Mouse (Mus musculus) kidney, embryonic 16.5 days (tissue): ENCODE data around the gene Dsp. TPM values are rescaled to one million over a fixed set of nuclear protein-coding genes. Genes with fewer than 3 reads are reported as not detected.

Experiments used
- ATAC-seq: fragments of 200-750 bp; cut with Nextera tagmentation; 2 replicates; pipeline ENCODE4 v1.8.0; 2017; ENCODE audit warnings: moderate TSS enrichment; ENCODE audit not compliant: low FRiP score, low TSS enrichment
- H3K27ac ChIP-seq: fragments of 300-500 bp; sonication (generic); 2 replicates; pipeline ENCODE4 v1.5.1; 2014; ENCODE audit warnings: low read length
- H3K27me3 ChIP-seq: fragments of 300-500 bp; sonication (generic); 2 replicates; pipeline ENCODE4 v1.6.1; 2014; ENCODE audit warnings: low read length, control low read depth, mixed read lengths; ENCODE audit not compliant: insufficient read depth
- H3K36me3 ChIP-seq: fragments of 300-500 bp; sonication (generic); 2 replicates; pipeline ENCODE4 v1.6.1; 2014; ENCODE audit warnings: low read length, control low read depth, mixed read lengths; ENCODE audit not compliant: insufficient read depth
- H3K4me1 ChIP-seq: fragments of 300-500 bp; sonication (generic); 2 replicates; pipeline ENCODE4 v1.6.1; 2014; ENCODE audit warnings: low read length, control low read depth, mixed read lengths; ENCODE audit not compliant: insufficient read depth
- H3K4me2 ChIP-seq: fragments of 300-500 bp; sonication (generic); replicated peaks from 2 replicates; pipeline ENCODE4 v1.6.1; 2014; ENCODE audit warnings: low read depth, low read length
- H3K4me3 ChIP-seq: fragments of 300-500 bp; sonication (generic); 2 replicates; pipeline ENCODE4 v1.5.1; 2014; ENCODE audit warnings: mild to moderate bottlenecking, low read length
- H3K9ac ChIP-seq: fragments of 300-500 bp; sonication (generic); replicated peaks from 2 replicates; pipeline ENCODE4 v1.6.1; 2014; ENCODE audit warnings: low read length
- H3K9me3 ChIP-seq: fragments of 300-500 bp; sonication (generic); 2 replicates; pipeline ENCODE4 v1.6.1; 2016; ENCODE audit warnings: low read length, control low read depth
- WGBS: fragments of 180-500 bp; shearing (Covaris S2); extraction: QIAGEN DNeasy Blood & Tissue Kit; methylation state at CpG from one replicate; pipeline ENCODE4 v1.1.7; 2014; 5-methylcytosine and 5-hydroxymethylcytosine counted together
- polyA plus RNA-seq: library from polyadenylated mRNA; unstranded; fragments of >200 nt; fragmentation: Nextera tagmentation; extraction: Ambion mirVana; gene quantifications from 2 replicates; pipeline ENCODE4 v1.2.1, GENCODE M21; 2015

The Dsp gene
- polyA plus RNA-seq, 1 experiment from 2014 or later, result 5.3 TPM

GRCm38 (mm10) chr13:38133016-38133528 is 18.0 kb upstream of the Dsp start:
- no peak overlapping the region for H3K4me3 ChIP-seq
- 50% methylated on average over 7 of the region's 7 CpGs for WGBS
- H3K9me3 ChIP-seq, result no peaks in the 10 kb centered on the region
- H3K27me3 ChIP-seq, result no peaks in the 10 kb centered on the region
- no peaks in the 10 kb centered on the region for H3K4me1 ChIP-seq
- no peak overlapping the region for H3K27ac ChIP-seq
- H3K36me3 ChIP-seq, result no peaks in the 10 kb centered on the region
- H3K4me2 ChIP-seq, result no peak overlapping the region
- no peak overlapping the region for H3K9ac ChIP-seq
- ATAC-seq, result no peak

- H3K4me3 ChIP-seq, result no peak overlapping the region
- no peak for ATAC-seq
- H3K36me3 ChIP-seq, result no peaks in the 10 kb centered on the region
- no peaks in the 10 kb centered on the region for H3K27me3 ChIP-seq
- 75% methylated on average over 1 of the region's 1 CpGs for WGBS
- H3K27ac ChIP-seq, result no peak overlapping the region
- no peak overlapping the region for H3K4me2 ChIP-seq
- peaks cover 6% of the 10 kb centered on the region for H3K4me1 ChIP-seq
- no peak overlapping the region for H3K9ac ChIP-seq
- H3K9me3 ChIP-seq, result no peaks in the 10 kb centered on the region
These were observed 10.6 kb upstream of the Dsp start for GRCm38 (mm10) chr13:38140521-38140920.

- Histone ChIP-seq H3K4me3 (peak overlapping the region; percentile 38), H3K9me3 (no peaks in the 10 kb centered on the region), H3K36me3 (no peaks in the 10 kb centered on the region), H3K4me2 (peak overlapping the region; percentile 64), H3K27ac (peak overlapping the region; percentile 66), H3K27me3 (peaks cover 4% of the 10 kb centered on the region; the same call in 1 of the 2 replicates), H3K9ac (peak overlapping the region; percentile 55), H3K4me1 (peaks cover 12% of the 10 kb centered on the region)
- ATAC-seq, result peak; percentile 67; the same call in 1 of the 2 replicates
- 5% methylated on average over 20 of the region's 20 CpGs for WGBS
These were observed 6.0 kb upstream of the Dsp start for GRCm38 (mm10) chr13:38144962-38145713.

- H3K4me2 ChIP-seq, result no peak overlapping the region
- WGBS, result 70% methylated on average over 3 of the region's 3 CpGs
- no peak overlapping the region for H3K27ac ChIP-seq
- peaks cover 17% of the 10 kb centered on the region for H3K27me3 ChIP-seq
- no peak overlapping the region for H3K4me3 ChIP-seq
- H3K9ac ChIP-seq, result no peak overlapping the region
- no peaks in the 10 kb centered on the region for H3K36me3 ChIP-seq
- ATAC-seq, result no peak
- no peaks in the 10 kb centered on the region for H3K9me3 ChIP-seq
- H3K4me1 ChIP-seq, result peaks cover 28% of the 10 kb centered on the region
These were observed 2.7 kb upstream of the Dsp start for GRCm38 (mm10) chr13:38148348-38148747.

- peaks cover 23% of the 10 kb centered on the region for H3K27me3 ChIP-seq
These were observed 756 bp downstream of the Dsp start for GRCm38 (mm10) chr13:38151671-38152428.

GRCm38 (mm10) chr13:38152429-38153035 is 1.4 kb downstream of the Dsp start:
- no peaks in the 10 kb centered on the region for H3K36me3 ChIP-seq
- peaks cover 25% of the 10 kb centered on the region; the same call in 1 of the 2 replicates for H3K4me1 ChIP-seq
- ATAC-seq, result peak; percentile 41
- H3K9me3 ChIP-seq, result no peaks in the 10 kb centered on the region
- H3K9ac ChIP-seq, result peak overlapping the region; percentile 75
- H3K27ac ChIP-seq, result no peak overlapping the region; the same call in 1 of the 2 replicates
- peaks cover 25% of the 10 kb centered on the region for H3K27me3 ChIP-seq
- H3K4me3 ChIP-seq, result peak overlapping the region; percentile 57
- peak overlapping the region; percentile 93 for H3K4me2 ChIP-seq
- WGBS, result 0% methylated on average over 31 of the region's 31 CpGs

More at GRCm38 (mm10) chr13:38151671-38152428, 756 bp downstream of the Dsp start:
- Histone ChIP-seq H3K4me2 (peak overlapping the region; percentile 93), H3K9ac (peak overlapping the region; percentile 75), H3K4me3 (peak overlapping the region; percentile 57), H3K4me1 (peaks cover 25% of the 10 kb centered on the region; the same call in 1 of the 2 replicates), H3K9me3 (no peaks in the 10 kb centered on the region), H3K27ac (peak overlapping the region; percentile 44; the same call in 1 of the 2 replicates), H3K36me3 (no peaks in the 10 kb centered on the region)
- peak; percentile 46; the same call in 1 of the 2 replicates for ATAC-seq
- WGBS, result under 1% methylated on average over 49 of the region's 49 CpGs

- Histone ChIP-seq H3K36me3 (no peaks in the 10 kb centered on the region), H3K27me3 (peaks cover 21% of the 10 kb centered on the region), H3K9ac (no peak overlapping the region), H3K4me1 (peaks cover 23% of the 10 kb centered on the region; the same call in 1 of the 2 replicates), H3K9me3 (no peaks in the 10 kb centered on the region), H3K4me2 (no peak overlapping the region), H3K4me3 (no peak overlapping the region), H3K27ac (no peak overlapping the region)
- ATAC-seq, result peak; percentile 39; the same call in 1 of the 2 replicates
- 10% methylated on average over 2 of the region's 2 CpGs for WGBS
These were observed 4.4 kb downstream of the Dsp start for GRCm38 (mm10) chr13:38155523-38155922.

GRCm38 (mm10) chr13:38157635-38158034 is 6.5 kb downstream of the Dsp start:
- Histone ChIP-seq H3K36me3 (no peaks in the 10 kb centered on the region), H3K4me1 (peaks cover 10% of the 10 kb centered on the region; the same call in 1 of the 2 replicates), H3K9me3 (no peaks in the 10 kb centered on the region), H3K9ac (no peak overlapping the region), H3K4me2 (no peak overlapping the region), H3K4me3 (no peak overlapping the region), H3K27me3 (peaks cover 9% of the 10 kb centered on the region), H3K27ac (no peak overlapping the region)
- WGBS, result 31% methylated on average over 6 of the region's 6 CpGs
- no peak for ATAC-seq

GRCm38 (mm10) chr13:38162002-38162401 is 10.9 kb downstream of the Dsp start:
- no peaks in the 10 kb centered on the region for H3K4me1 ChIP-seq
- H3K27ac ChIP-seq, result no peak overlapping the region
- ATAC-seq, result no peak
- no peaks in the 10 kb centered on the region; the same call in 1 of the 2 replicates for H3K36me3 ChIP-seq
- H3K9ac ChIP-seq, result no peak overlapping the region
- no peak overlapping the region for H3K4me3 ChIP-seq
- no peak overlapping the region for H3K4me2 ChIP-seq
- H3K9me3 ChIP-seq, result no peaks in the 10 kb centered on the region
- H3K27me3 ChIP-seq, result 0 out of 2 replicates have a peak, but pooled peaks cover under 1% of the 10 kb centered on the region
- WGBS, result 71% methylated on average over 2 of the region's 2 CpGs
